Mouse (Mus musculus): ENCODE data around the gene Fam126a. TPM values are rescaled to one million over a fixed set of nuclear protein-coding genes. Genes with fewer than 3 reads are reported as not detected.

The Fam126a gene
- polyA plus RNA-seq, 1 experiment: 7.8 TPM

DNA sequence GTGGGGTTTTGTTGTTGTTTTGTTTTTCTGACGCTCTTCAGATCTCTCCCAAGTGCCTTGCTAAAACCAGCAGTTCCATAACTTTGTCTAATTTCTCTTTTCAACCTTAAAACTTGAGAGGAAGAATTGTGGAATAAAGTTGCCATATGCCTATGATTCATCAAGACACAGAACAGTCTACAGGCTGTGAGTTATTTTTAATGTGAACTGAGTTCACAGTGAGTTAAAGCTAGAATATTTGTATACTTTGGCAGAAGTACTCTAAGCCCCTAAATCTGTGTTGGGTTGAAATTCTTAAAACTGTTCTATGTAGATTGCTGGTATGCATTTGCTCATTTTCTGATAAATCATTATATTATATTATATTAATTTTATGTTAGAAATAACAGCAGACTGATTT lies 118.9 kb downstream of the Fam126a start:
- Histone ChIP-seq H3K27me3 (ENCODE audit: control insufficient read depth, insufficient read depth, insufficient read length) (peaks cover 5% of the 10 kb centered on the region), H3K36me3 (ENCODE audit: control insufficient read depth, insufficient read depth) (no peaks in the 10 kb centered on the region), H3K79me2 (ENCODE audit: control insufficient read depth, insufficient read depth) (no peaks in the 10 kb centered on the region), H3K4me3 (no peak overlapping the region), H3K4me2 (ENCODE audit: low read depth) (no peak overlapping the region), H3ac (ENCODE audit: control insufficient read depth, insufficient read length) (no peak overlapping the region)
- TF ChIP-seq MYOD1 (IDR thresholded peaks at IDR 0.05; ENCODE audit: control insufficient read depth in 1 of 3, insufficient read length in 2 of 3, low read depth in 2 of 3): no peak

DNA sequence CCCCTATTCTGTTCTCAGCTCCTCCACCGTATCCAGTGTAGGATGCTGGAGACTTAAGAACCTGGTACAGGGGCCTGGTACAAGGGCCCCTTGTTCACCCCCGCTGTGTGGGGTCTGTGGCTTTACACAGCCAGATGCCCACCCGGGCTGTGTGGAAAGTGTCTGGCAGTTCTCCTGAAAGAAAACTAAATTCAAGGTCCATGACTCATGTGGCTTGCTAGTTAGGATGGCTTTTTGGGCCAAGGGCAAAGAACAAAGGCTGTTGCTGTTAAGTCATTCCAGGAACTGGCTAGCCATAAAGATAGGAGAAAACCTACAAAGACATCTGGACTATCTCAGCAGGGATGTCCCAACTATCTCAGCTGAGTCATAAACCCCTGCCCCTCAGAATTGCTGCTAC lies 121.2 kb downstream of the Fam126a start:
- TF ChIP-seq TCF3 (IDR thresholded peaks at IDR 0.05; ENCODE audit: insufficient read length, low read depth) (no peak), POLR2AphosphoS2 (IDR thresholded peaks at IDR 0.05; ENCODE audit: insufficient read length, low read depth) (no peak), MYOD1 (IDR thresholded peaks at IDR 0.05; ENCODE audit: control insufficient read depth in 1 of 3, insufficient read length in 2 of 3, low read depth in 2 of 3) (no peak), POLR2A (IDR thresholded peaks at IDR 0.05; ENCODE audit: insufficient read length, low read depth) (no peak), SRF (IDR thresholded peaks at IDR 0.05; ENCODE audit: control insufficient read depth, insufficient read length, low read depth) (no peak), MYOG (IDR thresholded peaks at IDR 0.05; ENCODE audit: control insufficient read depth in 1 of 3, insufficient read depth in 1 of 3, insufficient read length in 2 of 3, low read depth in 2 of 3) (no peak), USF1 (IDR thresholded peaks at IDR 0.05; ENCODE audit: low read depth) (no peak), REST (IDR thresholded peaks at IDR 0.05; ENCODE audit: insufficient read depth, insufficient read length) (no peak), E2F4 (IDR thresholded peaks at IDR 0.05; ENCODE audit: insufficient read depth) (no peak)
- H3ac ChIP-seq (ENCODE audit: control insufficient read depth, insufficient read length): no peak overlapping the region

DNA sequence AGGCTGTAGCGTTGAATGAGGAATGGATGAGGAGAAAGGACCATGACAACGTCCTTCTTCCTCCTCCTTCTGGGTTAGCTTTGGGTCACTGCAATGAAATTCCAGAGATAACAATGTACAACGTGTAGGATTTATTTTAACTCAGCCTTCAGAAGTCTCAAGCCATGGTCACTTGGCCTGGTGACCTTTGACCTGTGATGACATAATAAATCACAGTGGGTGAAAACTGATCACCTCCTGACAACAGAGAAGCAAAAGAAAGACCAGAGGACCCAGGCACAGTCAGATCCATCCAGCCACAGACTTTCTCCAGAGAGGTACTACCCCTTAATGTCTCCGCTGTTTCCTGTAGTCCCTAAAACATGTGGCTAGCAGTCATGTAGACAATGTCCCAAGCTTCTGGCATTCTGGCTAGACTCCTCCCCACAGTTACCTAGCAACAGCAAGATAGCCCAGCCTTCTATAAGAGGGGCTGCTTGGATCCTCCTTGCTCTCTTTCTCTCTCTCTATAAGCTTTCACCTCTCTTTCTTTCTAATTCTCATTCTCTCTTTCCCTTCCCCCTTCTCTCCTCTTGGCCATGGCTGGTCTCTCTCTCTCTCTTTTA lies 121.9 kb downstream of the Fam126a start:
- H3K4me2 ChIP-seq (ENCODE audit: low read depth): no peak overlapping the region
- no peak for TF ChIP-seq TCF12 (IDR thresholded peaks at IDR 0.05; ENCODE audit: insufficient read depth, poor library complexity, severe bottlenecking)
- no peak for TF ChIP-seq E2F4 (IDR thresholded peaks at IDR 0.05; ENCODE audit: insufficient read depth)
- TF ChIP-seq TCF3 (IDR thresholded peaks at IDR 0.05; ENCODE audit: insufficient read length, low read depth): no peak
- no peak for TF ChIP-seq REST (IDR thresholded peaks at IDR 0.05; ENCODE audit: insufficient read depth, insufficient read length)
- no peak for TF ChIP-seq USF1 (IDR thresholded peaks at IDR 0.05; ENCODE audit: low read depth)
- no peak for TF ChIP-seq POLR2AphosphoS2 (IDR thresholded peaks at IDR 0.05; ENCODE audit: insufficient read length, low read depth)
- no peak for TF ChIP-seq MYOG (IDR thresholded peaks at IDR 0.05; ENCODE audit: control insufficient read depth in 1 of 3, insufficient read depth in 1 of 3, insufficient read length in 2 of 3, low read depth in 2 of 3)
- no peak for TF ChIP-seq CEBPB (IDR thresholded peaks at IDR 0.05; ENCODE audit: insufficient read depth, poor library complexity, severe bottlenecking)
- no peak for TF ChIP-seq POLR2A (IDR thresholded peaks at IDR 0.05; ENCODE audit: insufficient read length, low read depth)
- no peak for TF ChIP-seq MAX (IDR thresholded peaks at IDR 0.05; ENCODE audit: low read depth)
- no peak for TF ChIP-seq SRF (IDR thresholded peaks at IDR 0.05; ENCODE audit: control insufficient read depth, insufficient read length, low read depth)
- TF ChIP-seq MYOD1 (IDR thresholded peaks at IDR 0.05; ENCODE audit: control insufficient read depth in 1 of 3, insufficient read length in 2 of 3, low read depth in 2 of 3): no peak
- H3K36me3 ChIP-seq (ENCODE audit: control insufficient read depth, insufficient read depth): no peaks in the 10 kb centered on the region
- no peaks in the 10 kb centered on the region for H3K27me3 ChIP-seq (ENCODE audit: control insufficient read depth, insufficient read depth, insufficient read length)
- no peak overlapping the region for H3ac ChIP-seq (ENCODE audit: control insufficient read depth, insufficient read length)
- no peak overlapping the region for H3K4me3 ChIP-seq
- H3K79me2 ChIP-seq (ENCODE audit: control insufficient read depth, insufficient read depth): no peaks in the 10 kb centered on the region

More for the DNA sequence above, 121.2 kb downstream of the Fam126a start:
- no peak overlapping the region for H3K4me3 ChIP-seq
- H3K79me2 ChIP-seq (ENCODE audit: control insufficient read depth, insufficient read depth): no peaks in the 10 kb centered on the region
- H3K4me2 ChIP-seq (ENCODE audit: low read depth): no peak overlapping the region
- H3K36me3 ChIP-seq (ENCODE audit: control insufficient read depth, insufficient read depth): no peaks in the 10 kb centered on the region
- H3K27me3 ChIP-seq (ENCODE audit: control insufficient read depth, insufficient read depth, insufficient read length): no peaks in the 10 kb centered on the region

DNA sequence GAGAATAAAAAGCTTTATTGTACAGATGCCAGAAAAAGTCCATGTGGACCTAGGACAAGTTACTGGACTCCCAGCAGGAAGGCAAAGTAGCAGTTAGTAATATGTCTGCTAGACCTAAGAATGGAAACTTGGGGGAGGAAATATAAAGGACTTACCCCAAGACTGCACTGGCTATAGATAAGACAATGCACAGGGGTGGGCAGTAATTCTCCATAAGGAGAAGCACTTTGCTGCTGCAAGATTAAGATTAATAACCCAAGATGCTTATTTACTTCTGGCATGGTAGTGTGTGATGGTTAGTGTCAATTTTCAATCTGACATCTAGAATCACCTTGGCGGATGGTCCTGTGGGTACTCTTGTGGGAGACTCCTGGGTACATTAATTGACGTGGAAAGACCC lies 128.3 kb downstream of the Fam126a start:
- no peak for TF ChIP-seq USF1 (IDR thresholded peaks at IDR 0.05; ENCODE audit: low read depth)
- Histone ChIP-seq H3K4me3 (no peak overlapping the region), H3K4me2 (ENCODE audit: low read depth) (no peak overlapping the region)

DNA sequence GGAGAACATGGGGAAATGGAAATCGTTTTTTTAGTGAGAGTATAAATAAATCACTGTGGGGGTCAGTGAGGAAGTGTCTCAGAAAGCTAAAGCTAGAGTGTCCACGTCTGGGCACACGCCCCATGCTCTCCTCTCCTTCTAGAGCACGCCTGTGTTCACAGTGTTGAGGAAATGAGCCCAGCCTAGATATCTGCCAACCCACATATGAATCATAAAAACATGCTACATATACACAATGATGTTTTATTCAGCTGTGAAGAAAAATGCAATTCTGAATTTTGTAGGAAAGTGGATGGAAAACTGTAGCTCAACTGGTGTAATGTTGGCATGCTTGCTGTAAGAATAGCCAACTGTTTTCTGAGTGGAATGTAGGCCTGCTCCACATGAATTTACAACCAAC lies 130.3 kb downstream of the Fam126a start:
- no peaks in the 10 kb centered on the region for H3K79me2 ChIP-seq (ENCODE audit: control insufficient read depth, insufficient read depth)
- no peak overlapping the region for H3ac ChIP-seq (ENCODE audit: control insufficient read depth, insufficient read length)
- no peak overlapping the region for H3K4me2 ChIP-seq (ENCODE audit: low read depth)
- TF ChIP-seq E2F4 (IDR thresholded peaks at IDR 0.05; ENCODE audit: insufficient read depth) (no peak), POLR2AphosphoS2 (IDR thresholded peaks at IDR 0.05; ENCODE audit: insufficient read length, low read depth) (no peak), CEBPB (IDR thresholded peaks at IDR 0.05; ENCODE audit: insufficient read depth, poor library complexity, severe bottlenecking) (no peak), POLR2A (IDR thresholded peaks at IDR 0.05; ENCODE audit: insufficient read length, low read depth) (no peak), TCF3 (IDR thresholded peaks at IDR 0.05; ENCODE audit: insufficient read length, low read depth) (no peak)
- H3K4me3 ChIP-seq: no peak overlapping the region
- no peaks in the 10 kb centered on the region for H3K27me3 ChIP-seq (ENCODE audit: control insufficient read depth, insufficient read depth, insufficient read length)
- no peaks in the 10 kb centered on the region for H3K36me3 ChIP-seq (ENCODE audit: control insufficient read depth, insufficient read depth)

More for the DNA sequence above, 128.3 kb downstream of the Fam126a start:
- Histone ChIP-seq H3K27me3 (ENCODE audit: control insufficient read depth, insufficient read depth, insufficient read length) (no peaks in the 10 kb centered on the region), H3K36me3 (ENCODE audit: control insufficient read depth, insufficient read depth) (no peaks in the 10 kb centered on the region), H3K79me2 (ENCODE audit: control insufficient read depth, insufficient read depth) (no peaks in the 10 kb centered on the region), H3ac (ENCODE audit: control insufficient read depth, insufficient read length) (no peak overlapping the region)

All from myocyte (in vitro differentiated cells).